Mouse (Mus musculus): Measurements from ENCODE around the gene Cep164. TPM values are rescaled to one million over a fixed set of nuclear protein-coding genes. Genes with fewer than 3 reads are reported as not detected.
A peak's percentile ranks its signal among the peaks of the same experiment; 100 is the strongest.

The Cep164 gene
- polyA plus RNA-seq, 1 experiment from 2014 or later, result 12.4 TPM

- Histone ChIP-seq H3K36me3 (ENCODE audit: control insufficient read depth, insufficient read depth) (no peaks in the 10 kb centered on the region), H3K4me3 (ENCODE audit: low read depth, low read length) (no peak overlapping the region), H3K27me3 (replicated peaks; ENCODE audit: control insufficient read depth, insufficient read depth, low read length) (peaks cover 2% of the 10 kb centered on the region; the same call in 1 of the 2 replicates), H3K4me1 (replicated peaks; ENCODE audit: control insufficient read depth, insufficient read depth, low read length) (no peaks in the 10 kb centered on the region), H3K27ac (ENCODE audit: low read depth, low read length) (no peak overlapping the region), H3K9ac (ENCODE audit: low read depth, low read length) (no peak overlapping the region), H3K4me2 (replicated peaks; ENCODE audit: low read depth) (no peak overlapping the region), H3K9me3 (ENCODE audit: control insufficient read depth) (no peaks in the 10 kb centered on the region)
- TF ChIP-seq CTCF (IDR thresholded peaks at IDR 0.05; ENCODE audit: low read depth), result no peak
- WGBS, result 91% methylated on average over 4 of the region's 4 CpGs
- ATAC-seq, result no peak
Measured at GRCm38 (mm10) chr9:45749917-45750316, 78.6 kb downstream of the Cep164 start.

- Histone ChIP-seq H3K36me3 (ENCODE audit: control insufficient read depth, insufficient read depth) (no peaks in the 10 kb centered on the region), H3K4me2 (replicated peaks; ENCODE audit: low read depth) (no peak overlapping the region), H3K9me3 (ENCODE audit: control insufficient read depth) (no peaks in the 10 kb centered on the region), H3K4me1 (replicated peaks; ENCODE audit: control insufficient read depth, insufficient read depth, low read length) (no peaks in the 10 kb centered on the region), H3K27ac (ENCODE audit: low read depth, low read length) (no peak overlapping the region), H3K27me3 (replicated peaks; ENCODE audit: control insufficient read depth, insufficient read depth, low read length) (peaks cover 3% of the 10 kb centered on the region; the same call in 1 of the 2 replicates), H3K4me3 (ENCODE audit: low read depth, low read length) (no peak overlapping the region), H3K9ac (ENCODE audit: low read depth, low read length) (no peak overlapping the region)
- 35% methylated on average over 7 of the region's 7 CpGs for WGBS
- no peak for TF ChIP-seq CTCF (IDR thresholded peaks at IDR 0.05; ENCODE audit: low read depth)
- ATAC-seq, result no peak
Measured at GRCm38 (mm10) chr9:45745451-45745850, 83.0 kb downstream of the Cep164 start.

DNA sequence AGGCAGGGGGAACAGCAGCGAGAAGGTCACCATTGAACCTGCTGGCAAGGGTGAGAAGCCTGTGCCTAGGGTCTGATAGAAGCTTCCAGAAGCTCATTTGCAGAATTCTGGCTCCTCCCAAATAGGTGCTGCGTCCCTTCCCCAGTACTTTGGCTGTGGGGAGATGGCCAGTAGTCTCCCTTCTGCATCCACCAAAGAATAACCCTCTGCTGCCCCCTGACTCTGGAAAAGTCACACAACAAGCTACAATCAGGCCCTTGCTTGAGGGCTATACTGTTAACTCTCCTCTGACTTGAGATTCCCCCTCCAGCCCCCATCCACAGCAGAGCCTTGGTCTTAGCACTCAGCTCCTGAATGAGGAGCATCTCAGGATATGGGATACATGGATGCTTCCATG, 87.9 kb downstream of the Cep164 start:
- Histone ChIP-seq H3K36me3 (ENCODE audit: control insufficient read depth, insufficient read depth) (no peaks in the 10 kb centered on the region), H3K27me3 (replicated peaks; ENCODE audit: control insufficient read depth, insufficient read depth, low read length) (peaks cover 3% of the 10 kb centered on the region; the same call in 1 of the 2 replicates), H3K4me2 (replicated peaks; ENCODE audit: low read depth) (no peak overlapping the region), H3K9ac (ENCODE audit: low read depth, low read length) (no peak overlapping the region), H3K9me3 (ENCODE audit: control insufficient read depth) (no peaks in the 10 kb centered on the region), H3K4me1 (replicated peaks; ENCODE audit: control insufficient read depth, insufficient read depth, low read length) (no peaks in the 10 kb centered on the region), H3K4me3 (ENCODE audit: low read depth, low read length) (no peak overlapping the region), H3K27ac (ENCODE audit: low read depth, low read length) (no peak overlapping the region)
- ATAC-seq, result no peak
- whole genome bisulfite sequencing, result 61% methylated on average over 2 of the region's 2 CpGs
- TF ChIP-seq CTCF (IDR thresholded peaks at IDR 0.05; ENCODE audit: low read depth), result peak; percentile 64

DNA sequence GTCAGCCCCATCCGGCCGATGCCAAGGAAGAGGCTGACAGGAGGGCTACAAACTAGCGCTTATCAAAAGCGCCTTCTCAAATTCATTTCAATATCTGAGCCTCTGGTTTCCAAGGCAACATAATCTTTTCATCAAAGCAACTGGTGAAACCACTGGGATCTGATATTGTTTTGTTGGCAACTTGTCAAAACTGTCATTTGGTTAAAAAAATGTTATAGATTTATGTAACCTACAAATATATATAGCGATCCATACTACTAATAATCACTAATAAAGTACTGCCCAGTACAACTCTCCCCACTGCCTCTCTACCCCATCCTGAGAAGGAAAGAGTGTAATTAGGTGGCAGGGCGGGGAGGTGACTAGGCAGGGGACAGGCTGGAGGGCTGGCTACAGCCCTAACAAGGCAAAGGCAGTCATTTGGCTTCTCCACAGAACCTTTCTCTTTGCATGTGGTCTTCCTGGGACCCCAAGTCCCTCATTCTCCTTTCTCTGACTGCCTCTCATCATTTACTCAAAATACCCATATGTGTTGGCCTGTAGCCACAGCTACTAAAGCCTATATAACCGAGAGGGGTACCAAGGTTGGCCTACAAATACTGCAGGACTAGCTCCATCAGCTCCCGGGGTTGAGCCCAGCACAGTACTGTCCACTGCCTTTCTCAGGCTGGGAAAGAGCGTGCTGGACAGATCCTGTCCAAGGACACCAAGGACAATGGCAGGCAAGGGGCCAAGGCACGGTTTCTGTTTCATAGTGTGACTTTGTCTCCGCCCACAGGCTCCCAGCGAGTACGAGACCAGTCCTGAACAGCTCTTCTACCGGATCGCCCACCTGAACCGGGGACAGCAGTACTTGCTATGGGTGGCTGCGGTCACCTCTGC, 88.5 kb downstream of the Cep164 start:
- no peak for TF ChIP-seq CTCF (IDR thresholded peaks at IDR 0.05; ENCODE audit: low read depth)
- Histone ChIP-seq H3K4me1 (replicated peaks; ENCODE audit: control insufficient read depth, insufficient read depth, low read length) (no peaks in the 10 kb centered on the region), H3K9ac (ENCODE audit: low read depth, low read length) (no peak overlapping the region), H3K36me3 (ENCODE audit: control insufficient read depth, insufficient read depth) (no peaks in the 10 kb centered on the region), H3K27me3 (replicated peaks; ENCODE audit: control insufficient read depth, insufficient read depth, low read length) (peaks cover under 1% of the 10 kb centered on the region; the same call in 1 of the 2 replicates), H3K9me3 (ENCODE audit: control insufficient read depth) (no peaks in the 10 kb centered on the region), H3K4me3 (ENCODE audit: low read depth, low read length) (no peak overlapping the region), H3K27ac (ENCODE audit: low read depth, low read length) (no peak overlapping the region), H3K4me2 (replicated peaks; ENCODE audit: low read depth) (no peak overlapping the region)
- 65% methylated on average over 17 of the region's 17 CpGs for WGBS
- ATAC-seq, result no peak

- ATAC-seq, result no peak
- Histone ChIP-seq H3K27me3 (replicated peaks; ENCODE audit: control insufficient read depth, insufficient read depth, low read length) (no peaks in the 10 kb centered on the region), H3K9me3 (ENCODE audit: control insufficient read depth) (no peaks in the 10 kb centered on the region), H3K4me3 (ENCODE audit: low read depth, low read length) (no peak overlapping the region), H3K4me2 (replicated peaks; ENCODE audit: low read depth) (no peak overlapping the region), H3K27ac (ENCODE audit: low read depth, low read length) (no peak overlapping the region), H3K4me1 (replicated peaks; ENCODE audit: control insufficient read depth, insufficient read depth, low read length) (no peaks in the 10 kb centered on the region), H3K9ac (ENCODE audit: low read depth, low read length) (no peak overlapping the region), H3K36me3 (ENCODE audit: control insufficient read depth, insufficient read depth) (no peaks in the 10 kb centered on the region)
- 65% methylated on average over 12 of the region's 12 CpGs for WGBS
- TF ChIP-seq CTCF (IDR thresholded peaks at IDR 0.05; ENCODE audit: low read depth), result no peak
Measured at GRCm38 (mm10) chr9:45739001-45739701, 89.3 kb downstream of the Cep164 start.

- no peaks in the 10 kb centered on the region for H3K9me3 ChIP-seq (ENCODE audit: control insufficient read depth)
- H3K27ac ChIP-seq (ENCODE audit: low read depth, low read length), result no peak overlapping the region
- no peak overlapping the region for H3K4me3 ChIP-seq (ENCODE audit: low read depth, low read length)
- H3K27me3 ChIP-seq (replicated peaks; ENCODE audit: control insufficient read depth, insufficient read depth, low read length), result no peaks in the 10 kb centered on the region
- no peaks in the 10 kb centered on the region for H3K4me1 ChIP-seq (replicated peaks; ENCODE audit: control insufficient read depth, insufficient read depth, low read length)
- WGBS, result 62% methylated on average over 6 of the region's 6 CpGs
- no peak for TF ChIP-seq CTCF (IDR thresholded peaks at IDR 0.05; ENCODE audit: low read depth)
- H3K4me2 ChIP-seq (replicated peaks; ENCODE audit: low read depth), result no peak overlapping the region
- H3K36me3 ChIP-seq (ENCODE audit: control insufficient read depth, insufficient read depth), result no peaks in the 10 kb centered on the region
- ATAC-seq, result no peak
- no peak overlapping the region for H3K9ac ChIP-seq (ENCODE audit: low read depth, low read length)
Measured at GRCm38 (mm10) chr9:45733246-45733645, 95.2 kb downstream of the Cep164 start.

Data from intestine, postnatal 0 days (tissue).